Mouse (Mus musculus): ENCODE data around the gene Ift22.

Ift22 gene

GRCm38 (mm10) chr5:136907991-136908857, at the start of gene Ift22:
Gene Ift22, plus strand, starts transcription at chr5:136908150.
- peak; percentile 97 for DNase-seq

GRCm38 (mm10) chr5:136861191-136861940, 46.6 kb upstream of the Ift22 start:
- no peak for DNase-seq

DNA sequence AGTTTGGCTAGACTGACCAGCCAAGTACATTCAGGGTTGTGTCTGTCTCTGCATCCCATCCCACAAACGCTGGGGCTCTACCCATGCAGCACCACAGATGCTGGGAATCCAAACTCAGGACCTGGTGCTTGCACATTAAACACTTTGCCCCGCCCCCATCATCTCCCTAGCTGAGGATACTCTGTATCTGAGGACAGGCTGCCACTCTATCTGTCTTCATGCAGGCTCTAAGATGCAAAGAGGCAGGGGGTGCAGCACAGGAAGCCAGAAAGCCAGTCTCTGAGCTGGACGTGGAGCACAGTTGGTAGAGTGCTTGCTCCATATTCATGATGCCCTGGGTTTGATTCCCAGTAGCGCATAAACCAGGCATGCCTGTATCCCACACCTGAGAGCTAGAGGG, 45.1 kb upstream of the Ift22 start:
- peak in 1 of 2 experiments; percentile 11 for DNase-seq

- no peak for DNase-seq
Observed at GRCm38 (mm10) chr5:136863276-136863675, 44.7 kb upstream of the Ift22 start.

GRCm38 (mm10) chr5:136863961-136864674, 43.8 kb upstream of the Ift22 start:
- peak; percentile 75 to 78 for DNase-seq

- DNase-seq: no peak
Observed at GRCm38 (mm10) chr5:136867706-136868105, 40.2 kb upstream of the Ift22 start.

DNA sequence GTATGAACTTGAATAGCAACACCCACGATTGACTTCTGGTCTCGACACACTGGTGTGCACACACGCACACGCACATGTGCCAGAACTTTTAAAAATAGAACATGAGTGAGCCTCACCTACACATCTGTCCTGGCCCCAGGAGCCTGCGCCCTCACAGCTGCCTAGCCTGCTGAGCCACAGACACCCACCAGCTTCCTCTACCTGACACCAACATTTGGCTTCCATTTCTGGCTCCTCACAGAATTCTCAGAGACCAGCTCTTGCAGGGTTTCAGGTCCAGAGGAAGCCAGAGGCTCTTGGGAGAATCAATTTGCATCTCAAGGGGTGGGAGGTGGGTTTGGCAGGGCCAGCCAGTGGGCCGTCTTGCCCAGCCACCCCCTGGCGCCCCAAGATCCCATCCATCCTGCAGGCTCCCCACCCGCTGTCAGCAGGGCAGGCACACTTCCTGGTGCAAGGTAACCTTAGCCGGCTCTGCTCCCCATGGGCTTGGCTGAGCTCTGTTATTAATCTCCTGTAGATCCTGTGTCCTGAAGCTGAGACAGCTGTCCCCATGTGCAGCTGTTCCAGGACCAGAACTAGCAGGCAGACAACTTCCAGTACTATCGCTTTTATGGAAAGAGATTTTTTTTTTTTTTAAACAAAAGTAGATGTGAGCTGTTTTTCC, 38.4 kb upstream of the Ift22 start:
- no peak for DNase-seq

GRCm38 (mm10) chr5:136872417-136872816, 35.5 kb upstream of the Ift22 start:
- no peak for DNase-seq

- DNase-seq: no peak
Observed at GRCm38 (mm10) chr5:136874271-136874670, 33.7 kb upstream of the Ift22 start.

DNA sequence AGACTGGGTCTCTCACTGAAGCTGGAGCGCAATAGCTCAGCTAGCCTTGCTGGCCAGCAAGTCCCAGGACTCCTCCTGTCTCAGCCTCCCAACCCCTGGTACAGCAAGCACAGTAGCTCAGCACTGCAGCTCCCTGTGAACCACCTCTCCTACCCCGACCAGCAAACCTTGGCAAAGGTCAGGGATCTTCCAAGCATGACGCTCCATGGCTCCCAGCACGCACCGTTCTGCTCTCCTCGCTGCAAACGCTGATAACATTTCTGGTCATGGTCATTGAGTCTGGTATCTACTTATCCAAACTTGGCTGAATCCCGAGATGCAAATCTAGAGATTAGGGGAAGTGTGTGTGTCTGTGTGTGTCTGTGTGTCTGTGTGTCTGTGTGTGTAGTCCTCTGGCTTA, 27.8 kb upstream of the Ift22 start:
- no peak for DNase-seq

DNA sequence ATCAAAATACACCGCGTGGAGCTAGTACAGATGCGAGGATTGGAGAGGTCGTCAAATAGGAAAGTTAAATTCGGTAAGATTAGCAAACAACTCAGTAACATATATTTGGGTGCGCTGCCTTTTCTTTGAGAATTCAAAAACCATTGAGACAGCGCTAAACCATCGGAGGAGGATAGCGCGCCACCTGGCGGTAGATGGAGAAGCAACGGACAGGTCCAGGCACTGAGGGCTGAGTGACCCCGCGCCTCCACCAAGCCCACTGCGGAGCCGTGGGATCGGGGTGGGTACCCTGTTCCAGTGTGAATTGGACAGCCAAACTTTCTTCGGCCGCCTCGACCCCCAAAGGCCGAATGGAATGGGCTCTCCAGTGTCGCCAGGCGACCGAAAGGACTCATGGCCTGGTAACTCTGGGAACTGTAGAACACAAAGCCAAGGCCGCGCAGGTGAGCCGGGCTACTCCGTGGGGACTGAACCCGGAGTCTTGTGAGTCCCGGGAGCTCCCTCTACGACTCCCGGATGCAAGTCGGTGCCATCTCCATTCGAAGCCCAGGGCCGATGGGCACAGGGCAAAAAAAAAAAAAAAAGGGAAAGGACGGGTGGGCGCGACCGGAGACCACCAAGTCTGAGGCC, 26.5 kb upstream of the Ift22 start:
- DNase-seq: peak; percentile 94 to 95

DNA sequence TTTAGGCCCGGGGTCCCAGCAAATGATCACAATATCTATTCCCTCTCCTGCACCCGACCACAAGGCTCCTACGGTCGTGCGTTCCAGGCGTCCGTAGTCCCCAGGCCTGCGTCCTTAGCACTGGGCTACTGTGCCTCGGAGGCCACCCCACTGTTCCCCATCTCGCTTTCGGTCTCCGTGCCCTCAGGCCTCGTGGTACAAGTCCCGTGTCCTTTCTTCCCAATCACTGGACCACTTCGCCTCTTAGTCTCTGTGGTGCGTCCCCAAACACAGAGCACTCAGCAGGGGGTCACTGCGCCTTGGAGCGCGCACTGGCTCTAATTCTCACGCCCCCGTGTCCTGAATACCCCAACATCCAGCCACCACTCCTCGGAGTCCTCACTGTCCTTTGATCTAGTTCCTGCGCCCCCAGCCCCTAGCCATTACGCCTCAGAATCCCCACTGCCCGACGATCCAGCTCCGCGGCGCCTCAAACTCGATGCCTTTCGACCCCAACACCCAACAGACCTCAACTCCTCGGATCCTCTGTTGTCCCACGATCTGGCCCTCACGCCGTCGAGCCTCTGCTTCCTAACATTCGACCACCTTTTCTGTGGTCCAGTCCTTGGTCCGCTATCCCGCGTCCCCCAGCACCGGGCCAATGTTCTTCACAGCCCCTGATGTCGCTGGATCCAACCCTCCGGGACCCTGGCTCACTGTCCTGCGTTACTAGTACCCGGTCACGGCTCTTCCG, 25.7 kb upstream of the Ift22 start:
- peak; percentile 35 to 42 for DNase-seq

DNA sequence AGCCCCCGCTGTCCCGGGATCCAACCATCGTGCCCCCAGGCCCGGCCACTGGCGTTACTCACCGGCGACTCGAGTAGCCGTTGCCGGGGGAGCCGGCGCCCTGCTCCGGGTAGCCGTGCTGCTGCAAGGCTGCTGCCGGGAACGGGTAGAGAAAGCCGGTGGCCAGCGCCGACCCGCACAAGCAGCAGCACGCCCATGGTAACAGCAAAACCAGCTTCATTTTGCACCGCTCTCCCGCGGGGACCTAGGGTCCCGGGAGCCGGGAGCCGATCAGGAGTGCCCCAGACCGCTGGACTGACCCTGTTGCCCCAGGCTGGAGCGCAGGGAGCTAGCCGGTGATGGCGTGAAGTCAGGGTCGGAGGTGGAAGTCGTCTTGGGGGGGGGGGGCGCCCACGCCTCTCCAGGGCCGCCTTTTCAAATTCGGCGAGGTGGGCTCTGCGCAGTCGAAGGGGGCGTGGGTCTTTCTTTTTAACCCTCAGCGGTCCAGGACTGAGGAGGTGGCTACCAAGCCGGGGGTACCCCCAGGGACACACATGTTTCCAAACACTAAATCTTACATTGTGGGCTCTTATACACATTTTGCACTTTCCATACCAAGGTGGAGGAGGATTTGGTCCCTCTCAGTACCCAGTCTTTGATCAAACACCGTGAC, 25.0 kb upstream of the Ift22 start, which contains the start of gene Col26a1:
Gene Col26a1 (minus strand): TSS at position 422 of the 652 bp plus-strand sequence.
- peak; percentile 50 to 58 for DNase-seq

DNA sequence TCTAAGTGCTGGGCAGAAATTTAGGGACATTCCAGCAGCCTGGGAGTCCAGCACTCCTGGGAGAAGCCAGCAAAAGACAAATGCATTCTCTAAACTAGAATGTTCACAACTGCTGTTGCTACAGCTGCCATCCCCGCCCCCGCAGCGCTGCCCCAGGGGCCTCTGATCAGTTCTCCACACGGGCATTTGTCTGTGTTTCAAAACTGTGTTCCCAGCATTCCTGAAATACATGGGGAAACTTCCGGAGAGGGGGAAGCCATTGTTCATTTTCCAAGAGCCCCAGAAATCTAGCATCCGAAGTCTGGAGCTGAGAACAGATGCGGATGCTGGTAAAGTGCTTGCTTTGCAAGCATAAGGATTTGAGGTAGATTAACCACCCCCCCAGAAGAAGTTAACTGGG, 21.0 kb upstream of the Ift22 start:
- DNase-seq: no peak

GRCm38 (mm10) chr5:136888539-136889355, 19.2 kb upstream of the Ift22 start:
- DNase-seq: no peak

- DNase-seq: no peak
Observed at GRCm38 (mm10) chr5:136894840-136895528, 13.0 kb upstream of the Ift22 start.

DNA sequence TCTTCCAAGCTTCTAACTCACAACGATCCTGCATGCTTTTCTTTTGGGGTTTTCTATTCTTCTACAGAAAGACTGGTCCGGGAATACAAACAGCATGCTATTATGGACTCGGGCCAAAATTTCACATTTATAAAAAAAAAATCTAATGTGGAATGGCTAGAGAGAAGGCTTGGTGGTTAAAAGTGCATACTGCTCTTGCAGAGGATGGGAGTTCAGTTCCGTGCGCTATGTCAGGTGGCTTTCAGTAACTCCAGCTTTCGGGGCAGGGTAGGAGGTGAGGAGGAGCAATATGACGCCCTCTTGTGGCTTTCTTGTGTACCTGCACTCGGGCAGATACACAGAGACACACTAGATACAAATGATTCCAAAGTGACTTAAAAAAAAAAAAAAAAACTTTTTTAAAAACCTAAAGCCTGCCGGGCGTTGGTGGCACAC, 12.4 kb upstream of the Ift22 start:
- no peak for DNase-seq

GRCm38 (mm10) chr5:136904621-136905020, 3.3 kb upstream of the Ift22 start:
- no peak for DNase-seq

- peak; percentile 44 to 53 for DNase-seq
Observed at GRCm38 (mm10) chr5:136905630-136906029, 2.3 kb upstream of the Ift22 start.

Measured in cerebellum, postnatal 10 days (tissue).